Mouse (Mus musculus) forebrain, embryonic 10.5 days (tissue): ENCODE results near the gene Dgkh. TPM values are rescaled to one million over a fixed set of nuclear protein-coding genes. Genes with fewer than 3 reads are reported as not detected.
"Not testable (repeated sequence)": the region's sequence is repeated elsewhere in the genome, so short reads cannot be mapped to it uniquely, and the experiment has no call there.

Experiments used
- DNase-seq: peaks from one replicate; pipeline ENCODE4 v3.0.0-alpha.2; 2017; ENCODE audit warnings: low spot score; ENCODE audit errors: extremely low spot score
- H3K27ac ChIP-seq: fragments of 300-500 bp; sonication (generic); 2 replicates; pipeline ENCODE4 v1.5.1; 2016; ENCODE audit warnings: mild to moderate bottlenecking
- H3K27me3 ChIP-seq: fragments of 300-500 bp; sonication (generic); 2 replicates; pipeline ENCODE4 v1.6.1; 2016; ENCODE audit warnings: mild to moderate bottlenecking; ENCODE audit not compliant: poor library complexity, severe bottlenecking
- H3K36me3 ChIP-seq: fragments of 300-500 bp; sonication (generic); replicated peaks from 2 replicates; pipeline ENCODE4 v1.6.1; 2016; ENCODE audit warnings: mild to moderate bottlenecking, moderate library complexity
- H3K4me1 ChIP-seq: fragments of 300-500 bp; sonication (generic); 2 replicates; pipeline ENCODE4 v1.6.1; 2016
- H3K4me3 ChIP-seq: fragments of 300-500 bp; sonication (generic); 2 replicates; pipeline ENCODE4 v1.5.1; 2016; ENCODE audit warnings: mild to moderate bottlenecking, moderate library complexity
- H3K9me3 ChIP-seq: fragments of 300-500 bp; sonication (generic); 2 replicates; pipeline ENCODE4 v1.6.1; 2016; ENCODE audit warnings: mild to moderate bottlenecking, moderate library complexity
- WGBS: fragments of 180-500 bp; shearing (Covaris S2); methylation state at CpG from one replicate; pipeline ENCODE4 v1.1.7; 2016; 5-methylcytosine and 5-hydroxymethylcytosine counted together
- polyA plus RNA-seq: library from polyadenylated mRNA; unstranded; fragments of >200 nt; fragmentation: Nextera tagmentation; extraction: Ambion mirVana; gene quantifications from 2 replicates; pipeline ENCODE4 v1.2.1, GENCODE M21; 2016

Dgkh gene
- polyA plus RNA-seq, 1 experiment from 2014 or later, result 0.98 TPM

- not testable (repeated sequence) for H3K4me3 ChIP-seq, H3K27ac ChIP-seq, DNase-seq, H3K9me3 ChIP-seq, H3K36me3 ChIP-seq
- H3K27me3 ChIP-seq, result peaks cover 64% of the 10 kb centered on the region
- 24% methylated on average over 5 of the region's 5 CpGs for WGBS
- H3K4me1 ChIP-seq, result peaks cover 30% of the 10 kb centered on the region
Observed at GRCm38 (mm10) chr14:78734203-78734602, 1.6 kb upstream of the Dgkh start.

- peak overlapping the region; percentile 79 for H3K4me3 ChIP-seq
- H3K27ac ChIP-seq, result peak overlapping the region; percentile 91
- no peaks in the 10 kb centered on the region for H3K36me3 ChIP-seq
- peaks cover 70% of the 10 kb centered on the region for H3K27me3 ChIP-seq
- no peak for DNase-seq
- no peaks in the 10 kb centered on the region for H3K9me3 ChIP-seq
- peaks cover 30% of the 10 kb centered on the region for H3K4me1 ChIP-seq
- WGBS, result 11% methylated on average over 12 of the region's 12 CpGs
Observed at GRCm38 (mm10) chr14:78733366-78734076, 945 bp upstream of the Dgkh start.

GRCm38 (mm10) chr14:78731852-78732616, 542 bp downstream of the Dgkh start:
- under 1% methylated on average over 70 of the region's 90 CpGs for WGBS
- Histone ChIP-seq H3K4me1 (peaks cover 30% of the 10 kb centered on the region), H3K36me3 (no peaks in the 10 kb centered on the region), H3K4me3 (peak overlapping the region; percentile 79), H3K27me3 (peaks cover 85% of the 10 kb centered on the region), H3K9me3 (no peaks in the 10 kb centered on the region), H3K27ac (peak overlapping the region; percentile 91)
- DNase-seq, result peak; percentile 42

- Histone ChIP-seq H3K9me3 (no peaks in the 10 kb centered on the region), H3K27me3 (peaks cover 91% of the 10 kb centered on the region), H3K4me3 (peak overlapping the region; percentile 79), H3K36me3 (no peaks in the 10 kb centered on the region), H3K27ac (no peak overlapping the region), H3K4me1 (peaks cover 33% of the 10 kb centered on the region)
- 8% methylated on average over 12 of the region's 12 CpGs for WGBS
- peak; percentile 42 for DNase-seq
Observed at GRCm38 (mm10) chr14:78731240-78731639, 1.3 kb downstream of the Dgkh start.

- Histone ChIP-seq H3K4me3 (peak overlapping the region; percentile 70), H3K27ac (no peak overlapping the region), H3K4me1 (peaks cover 26% of the 10 kb centered on the region), H3K27me3 (peaks cover 68% of the 10 kb centered on the region), H3K36me3 (no peaks in the 10 kb centered on the region), H3K9me3 (no peaks in the 10 kb centered on the region)
- 8% methylated on average over 13 of the region's 13 CpGs for WGBS
- no peak for DNase-seq
Observed at GRCm38 (mm10) chr14:78725976-78726375, 6.6 kb downstream of the Dgkh start.

- H3K27me3 ChIP-seq, result peaks cover 63% of the 10 kb centered on the region
Observed at GRCm38 (mm10) chr14:78725307-78725956, 7.1 kb downstream of the Dgkh start.

GRCm38 (mm10) chr14:78724414-78725306, 7.9 kb downstream of the Dgkh start:
- peak; percentile 59 for DNase-seq
- Histone ChIP-seq H3K27ac (peak overlapping the region; percentile 80), H3K36me3 (no peaks in the 10 kb centered on the region), H3K4me1 (peaks cover 25% of the 10 kb centered on the region), H3K4me3 (peak overlapping the region; percentile 70), H3K27me3 (peaks cover 55% of the 10 kb centered on the region), H3K9me3 (no peaks in the 10 kb centered on the region)
- WGBS, result 1% methylated on average over 52 of the region's 52 CpGs

More at GRCm38 (mm10) chr14:78725307-78725956, 7.1 kb downstream of the Dgkh start:
- H3K36me3 ChIP-seq, result no peaks in the 10 kb centered on the region
- 1% methylated on average over 26 of the region's 26 CpGs for WGBS
- H3K27ac ChIP-seq, result peak overlapping the region; percentile 80
- peak; percentile 42 for DNase-seq
- H3K9me3 ChIP-seq, result no peaks in the 10 kb centered on the region
- H3K4me3 ChIP-seq, result peak overlapping the region; percentile 70
- H3K4me1 ChIP-seq, result peaks cover 25% of the 10 kb centered on the region

GRCm38 (mm10) chr14:78723655-78724054, 8.9 kb downstream of the Dgkh start:
- peaks cover 25% of the 10 kb centered on the region for H3K4me1 ChIP-seq
- 91% methylated on average over 4 of the region's 4 CpGs for WGBS
- H3K36me3 ChIP-seq, H3K9me3 ChIP-seq, DNase-seq, H3K27ac ChIP-seq, H3K4me3 ChIP-seq: not testable (repeated sequence)
- H3K27me3 ChIP-seq, result peaks cover 45% of the 10 kb centered on the region

- no peak overlapping the region for H3K27ac ChIP-seq
- no peak for DNase-seq
- H3K27me3 ChIP-seq, result peaks cover 29% of the 10 kb centered on the region
- no peak overlapping the region for H3K4me3 ChIP-seq
- 73% methylated on average over 5 of the region's 5 CpGs for WGBS
- H3K36me3 ChIP-seq, result 0 out of 2 replicates have a peak, but pooled peaks cover 6% of the 10 kb centered on the region
- H3K9me3 ChIP-seq, result no peaks in the 10 kb centered on the region
- peaks cover 25% of the 10 kb centered on the region for H3K4me1 ChIP-seq
Observed at GRCm38 (mm10) chr14:78722031-78722430, 10.5 kb downstream of the Dgkh start.

- Histone ChIP-seq H3K9me3 (no peaks in the 10 kb centered on the region), H3K4me3 (no peak overlapping the region), H3K27ac (no peak overlapping the region), H3K4me1 (0 out of 2 replicates have a peak, but pooled peaks cover 5% of the 10 kb centered on the region), H3K36me3 (0 out of 2 replicates have a peak, but pooled peaks cover 6% of the 10 kb centered on the region), H3K27me3 (no peaks in the 10 kb centered on the region)
- WGBS, result 94% methylated on average over 7 of the region's 7 CpGs
- no peak for DNase-seq
Observed at GRCm38 (mm10) chr14:78716035-78716434, 16.5 kb downstream of the Dgkh start.

GRCm38 (mm10) chr14:78712565-78713148, 19.9 kb downstream of the Dgkh start:
- Histone ChIP-seq H3K36me3 (0 out of 2 replicates have a peak, but pooled peaks cover 5% of the 10 kb centered on the region), H3K4me1 (0 out of 2 replicates have a peak, but pooled peaks cover 5% of the 10 kb centered on the region), H3K9me3 (no peaks in the 10 kb centered on the region), H3K27ac (0 out of 2 replicates have a peak overlapping the region, but pooled peaks have one; percentile 25), H3K4me3 (no peak overlapping the region), H3K27me3 (no peaks in the 10 kb centered on the region)
- no peak for DNase-seq
- WGBS, result 74% methylated on average over 20 of the region's 20 CpGs
